Mouse (Mus musculus): ENCODE data around the gene Ddx49.

DNA sequence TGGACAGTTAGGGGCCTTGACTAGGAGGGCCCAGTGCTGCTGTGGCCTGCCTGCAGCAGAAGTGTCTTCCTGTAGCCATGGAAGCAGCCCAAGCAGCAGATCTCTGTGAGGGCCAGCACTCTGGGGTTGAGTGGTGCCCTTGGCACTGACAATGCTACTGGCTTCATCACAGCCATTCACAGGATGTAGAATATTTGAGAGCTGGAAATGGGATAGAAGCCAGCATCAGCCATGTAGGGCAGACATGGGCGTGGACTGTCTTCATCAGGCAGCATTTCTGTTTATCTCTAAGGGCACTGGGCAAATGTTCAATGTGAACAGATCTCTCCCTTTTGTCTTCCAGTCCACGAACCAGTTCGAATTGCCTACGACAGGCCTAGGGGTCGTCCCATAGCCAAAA, 43.7 kb downstream of the Ddx49 start:
- TF ChIP-seq GATA1 (IDR thresholded peaks at IDR 0.05; ENCODE audit: low read length), result no peak
- no peak for TF ChIP-seq TAL1 (IDR thresholded peaks at IDR 0.05; ENCODE audit: low read length)

Data from erythroblast, embryonic 14.5 days (primary cell).